Mouse (Mus musculus) C2C12 (cell line): ENCODE measurements around the gene Btbd8.

Experiments used
- CEBPB ChIP-seq: IDR thresholded peaks from one replicate; pipeline ENCODE4 v1.6.1; 2011; ENCODE audit warnings: low read depth, mild to moderate bottlenecking, control low read depth, moderate library complexity
- CTCF ChIP-seq: IDR thresholded peaks from one replicate; pipeline ENCODE4 v1.5.1; 2011; ENCODE audit not compliant: control insufficient read depth, insufficient read depth, insufficient read length
- FOSL1 ChIP-seq: IDR thresholded peaks from one replicate; pipeline ENCODE4 v1.8.0; 2011; ENCODE audit warnings: mild to moderate bottlenecking, low read length; ENCODE audit not compliant: poor library complexity, insufficient read depth, severe bottlenecking
- MAX ChIP-seq: IDR thresholded peaks from one replicate; pipeline ENCODE4 v1.6.1; 2011; ENCODE audit warnings: mild to moderate bottlenecking, control low read depth
- MYOD1 ChIP-seq: IDR thresholded peaks from one replicate; pipeline ENCODE4 v1.6.1; 2011; ENCODE audit warnings: low read depth; ENCODE audit not compliant: control insufficient read depth, insufficient read length
- MYOG ChIP-seq: IDR thresholded peaks from one replicate; pipeline ENCODE4 v1.6.1; 2011; ENCODE audit not compliant: control insufficient read depth, insufficient read length; ENCODE audit errors: extremely low read depth
- USF1 ChIP-seq: IDR thresholded peaks from one replicate; pipeline ENCODE4 v1.6.1; 2011; ENCODE audit warnings: low read depth, mild to moderate bottlenecking, control low read depth, moderate library complexity

DNA sequence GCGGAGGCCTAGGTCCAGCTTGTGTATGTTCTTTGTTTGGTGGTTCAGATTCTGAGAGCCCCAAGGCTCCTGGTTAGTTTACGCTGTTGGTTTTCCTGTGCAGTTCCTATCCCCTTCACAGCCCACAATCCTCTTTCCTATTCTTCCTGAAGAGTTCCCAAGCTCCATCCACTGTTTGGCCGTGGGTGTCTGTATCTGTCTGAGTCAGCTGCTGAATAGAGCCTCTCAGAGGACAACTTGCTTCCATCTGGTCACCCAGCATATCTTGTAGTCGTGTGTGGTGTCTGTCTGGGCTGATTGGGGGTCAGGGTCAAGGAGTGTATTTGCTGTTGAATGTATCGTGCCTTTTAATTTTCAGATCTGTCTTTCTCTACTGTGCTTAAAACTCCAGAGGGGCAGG, 4.1 kb downstream of the Btbd8 start:
- no peak for TF ChIP-seq CEBPB
- TF ChIP-seq CTCF = no peak
- no peak for TF ChIP-seq USF1
- no peak for TF ChIP-seq MAX
- TF ChIP-seq MYOD1 = no peak
- TF ChIP-seq FOSL1 = no peak
- TF ChIP-seq MYOG = no peak
